Mouse (Mus musculus) spleen, adult 2 months (tissue): Measurements from ENCODE around the gene Ppm1a. TPM values are rescaled to one million over a fixed set of nuclear protein-coding genes. Genes with fewer than 3 reads are reported as not detected.

Experiments used
- DNase-seq, 2 experiments: peaks; one replicate each; pipeline versions ENCODE4 v3.0.0 to v3.0.0-alpha.2; 2012 to 2021; ENCODE audit warnings: low spot score in 2 of 2, low read depth in 1 of 2
- H3K27ac ChIP-seq: fragments of 200-500 bp; 2 replicates; pipeline ENCODE4 v1.5.1; 2012; ENCODE audit warnings: low read length, inconsistent platforms; ENCODE audit not compliant: insufficient read depth
- H3K27me3 ChIP-seq: fragments of 200-500 bp; 2 replicates; pipeline ENCODE4 v1.6.1; 2012; ENCODE audit warnings: mild to moderate bottlenecking, moderate library complexity, low read length, inconsistent platforms; ENCODE audit not compliant: control insufficient read depth, insufficient read depth
- H3K36me3 ChIP-seq: fragments of 200-500 bp; 2 replicates; pipeline ENCODE4 v1.6.1; 2012; ENCODE audit warnings: mild to moderate bottlenecking, low read length, inconsistent platforms; ENCODE audit not compliant: control insufficient read depth, insufficient read depth
- H3K4me1 ChIP-seq: fragments of 200-500 bp; 2 replicates; pipeline ENCODE4 v1.6.1; 2011; ENCODE audit warnings: inconsistent platforms; ENCODE audit not compliant: control insufficient read depth, insufficient read depth, insufficient read length
- H3K4me3 ChIP-seq: fragments of 200-500 bp; 2 replicates; pipeline ENCODE4 v1.5.1; 2011; ENCODE audit warnings: mild to moderate bottlenecking, inconsistent platforms; ENCODE audit not compliant: insufficient read depth, insufficient read length; ENCODE audit errors: extremely low read depth
- CTCF ChIP-seq: fragments of 200-500 bp; IDR thresholded peaks from 2 replicates; pipeline ENCODE4 v1.5.1; 2011; ENCODE audit warnings: mild to moderate bottlenecking, inconsistent platforms; ENCODE audit not compliant: insufficient read depth, insufficient read length, insufficient replicate concordance; ENCODE audit errors: extremely low read depth
- POLR2A ChIP-seq: fragments of 200-500 bp; IDR thresholded peaks from 2 replicates; pipeline ENCODE4 v1.6.1; 2011; ENCODE audit warnings: low read depth, low read length, inconsistent platforms
- WGBS: fragments of 180-500 bp; shearing (Covaris S2); methylation state at CpG from one replicate; pipeline ENCODE4 v1.1.7; 2018; 5-methylcytosine and 5-hydroxymethylcytosine counted together
- polyA plus RNA-seq: library from polyadenylated mRNA; depleted of rRNA; stranded (reverse); fragments of >200 nt; gene quantifications from 2 replicates; pipeline ENCODE4 v1.2.3, GENCODE M21; 2012; rRNA removed

Gene Ppm1a
- polyA plus RNA-seq, 1 experiment, result 15.2 TPM

GRCm38 (mm10) chr12:72843135-72843534, 85.9 kb downstream of the Ppm1a start:
- Histone ChIP-seq H3K4me3 (no peak overlapping the region), H3K27me3 (no peaks in the 10 kb centered on the region), H3K36me3 (no peaks in the 10 kb centered on the region), H3K27ac (no peak overlapping the region), H3K4me1 (no peaks in the 10 kb centered on the region; the same call in 1 of the 2 replicates)
- no peak for DNase-seq
- TF ChIP-seq CTCF, result no peak
- TF ChIP-seq POLR2A, result no peak
- 93% methylated on average over 4 of the region's 4 CpGs for WGBS

- no peaks in the 10 kb centered on the region for H3K36me3 ChIP-seq
- H3K4me1 ChIP-seq, result no peaks in the 10 kb centered on the region; the same call in 1 of the 2 replicates
- no peaks in the 10 kb centered on the region for H3K27me3 ChIP-seq
- peak overlapping the region; percentile 79 for H3K27ac ChIP-seq
- no peak for TF ChIP-seq CTCF
- TF ChIP-seq POLR2A, result no peak
- 81% methylated on average over 4 of the region's 4 CpGs for WGBS
- DNase-seq, result no peak
- no peak overlapping the region for H3K4me3 ChIP-seq
Measured at GRCm38 (mm10) chr12:72843555-72843954, 86.3 kb downstream of the Ppm1a start.

- Histone ChIP-seq H3K27me3 (no peaks in the 10 kb centered on the region), H3K27ac (peak overlapping the region; percentile 79), H3K4me1 (no peaks in the 10 kb centered on the region; the same call in 1 of the 2 replicates), H3K4me3 (peak overlapping the region; percentile 32), H3K36me3 (no peaks in the 10 kb centered on the region)
- peak; percentile 76 to 94 for DNase-seq
- WGBS, result 3% methylated on average over 12 of the region's 12 CpGs
- TF ChIP-seq POLR2A (no peak), CTCF (no peak)
Measured at GRCm38 (mm10) chr12:72843973-72844620, 86.8 kb downstream of the Ppm1a start.

- DNase-seq, result no peak
- Histone ChIP-seq H3K27me3 (peaks cover 2% of the 10 kb centered on the region; the same call in 1 of the 2 replicates), H3K36me3 (no peaks in the 10 kb centered on the region), H3K4me1 (no peaks in the 10 kb centered on the region; the same call in 1 of the 2 replicates), H3K4me3 (no peak overlapping the region), H3K27ac (no peak overlapping the region)
- TF ChIP-seq CTCF (no peak), POLR2A (no peak)
- WGBS, result 86% methylated on average over 10 of the region's 10 CpGs
Measured at GRCm38 (mm10) chr12:72845946-72846345, 88.7 kb downstream of the Ppm1a start.

- DNase-seq, result peak; percentile 19 to 48
- Histone ChIP-seq H3K4me3 (no peak overlapping the region), H3K27ac (no peak overlapping the region), H3K4me1 (no peaks in the 10 kb centered on the region; the same call in 1 of the 2 replicates), H3K36me3 (no peaks in the 10 kb centered on the region), H3K27me3 (peaks cover 2% of the 10 kb centered on the region; the same call in 1 of the 2 replicates)
- TF ChIP-seq POLR2A (no peak), CTCF (no peak; the same call in 1 of the 2 replicates)
- WGBS, result 18% methylated on average over 7 of the region's 7 CpGs
Measured at GRCm38 (mm10) chr12:72847725-72848124, 90.5 kb downstream of the Ppm1a start.

Other genes starting within 250 kb of the Ppm1a start
- 1.5 and 1.6 TPM in 2 replicates for gene Pcnx4, start 221.1 kb upstream of the Ppm1a start, polyA plus RNA-seq
- not detected in 2 replicates for gene Gm4756, start 107.8 kb upstream of the Ppm1a start, polyA plus RNA-seq
- gene Dhrs7, start 92.5 kb upstream of the Ppm1a start, polyA plus RNA-seq, result 14.6 and 14.8 TPM in 2 replicates
- not detected in 2 replicates for gene Six6, start 182.4 kb downstream of the Ppm1a start, polyA plus RNA-seq
- gene 4930447C04Rik, start 183.3 kb downstream of the Ppm1a start, polyA plus RNA-seq, result not detected in 2 replicates